Mouse (Mus musculus): ENCODE measurements at regions not wholly inside any gene's neighbourhood (a gene's known extent, or its start where the extent isn't known, plus 50 kb on each side); places are given as distances from the start of the nearest gene placed in this dataset.

- H3K4me3 ChIP-seq (replicated peaks; ENCODE audit: insufficient read depth, low read depth, low read length), result no peak overlapping the region
- H3K27ac ChIP-seq (ENCODE audit: insufficient read depth, low read length), result no peak overlapping the region
- H3K4me1 ChIP-seq (ENCODE audit: control insufficient read depth, insufficient read depth, low read length), result peaks cover 8% of the 10 kb centered on the region; the same call in 1 of the 2 replicates
- no peak for DNase-seq
- 51% methylated on average over 4 of the region's 4 CpGs for WGBS
- no peaks in the 10 kb centered on the region for H3K27me3 ChIP-seq (ENCODE audit: control insufficient read depth, insufficient read depth, low read length)
- no peak for TF ChIP-seq POLR2A (IDR thresholded peaks at IDR 0.05; ENCODE audit: borderline replicate concordance, insufficient read depth, low read length)
- no peak for TF ChIP-seq CTCF (IDR thresholded peaks at IDR 0.05; ENCODE audit: borderline replicate concordance, insufficient read depth, low read depth, low read length)
These were observed 76.5 kb upstream of the Rxra start for GRCm38 (mm10) chr2:27599769-27600167.

- Histone ChIP-seq H3K4me3 (replicated peaks; ENCODE audit: insufficient read depth, low read depth, low read length) (no peak overlapping the region), H3K27me3 (ENCODE audit: control insufficient read depth, insufficient read depth, low read length) (no peaks in the 10 kb centered on the region), H3K27ac (ENCODE audit: insufficient read depth, low read length) (no peak overlapping the region), H3K4me1 (ENCODE audit: control insufficient read depth, insufficient read depth, low read length) (peaks cover 5% of the 10 kb centered on the region; the same call in 1 of the 2 replicates)
- no peak for DNase-seq
- TF ChIP-seq CTCF (IDR thresholded peaks at IDR 0.05; ENCODE audit: borderline replicate concordance, insufficient read depth, low read depth, low read length), result no peak
- no peak for TF ChIP-seq POLR2A (IDR thresholded peaks at IDR 0.05; ENCODE audit: borderline replicate concordance, insufficient read depth, low read length)
- WGBS, result 74% methylated on average over 4 of the region's 4 CpGs
These were observed 72.9 kb upstream of the Rxra start for GRCm38 (mm10) chr2:27603333-27603732.

GRCm38 (mm10) chr2:27604588-27604987 is 71.7 kb upstream of the Rxra start:
- Histone ChIP-seq H3K27me3 (ENCODE audit: control insufficient read depth, insufficient read depth, low read length) (no peaks in the 10 kb centered on the region), H3K4me1 (ENCODE audit: control insufficient read depth, insufficient read depth, low read length) (peaks cover 2% of the 10 kb centered on the region; the same call in 1 of the 2 replicates), H3K27ac (ENCODE audit: insufficient read depth, low read length) (no peak overlapping the region), H3K4me3 (replicated peaks; ENCODE audit: insufficient read depth, low read depth, low read length) (no peak overlapping the region)
- DNase-seq, result no peak
- TF ChIP-seq CTCF (IDR thresholded peaks at IDR 0.05; ENCODE audit: borderline replicate concordance, insufficient read depth, low read depth, low read length), result no peak
- TF ChIP-seq POLR2A (IDR thresholded peaks at IDR 0.05; ENCODE audit: borderline replicate concordance, insufficient read depth, low read length), result no peak
- 35% methylated on average over 3 of the region's 3 CpGs for WGBS

GRCm38 (mm10) chr2:27606816-27607215 is 69.4 kb upstream of the Rxra start:
- H3K4me3 ChIP-seq (replicated peaks; ENCODE audit: insufficient read depth, low read depth, low read length), result no peak overlapping the region
- WGBS, result 39% methylated on average over 9 of the region's 9 CpGs
- no peak for TF ChIP-seq POLR2A (IDR thresholded peaks at IDR 0.05; ENCODE audit: borderline replicate concordance, insufficient read depth, low read length)
- TF ChIP-seq CTCF (IDR thresholded peaks at IDR 0.05; ENCODE audit: borderline replicate concordance, insufficient read depth, low read depth, low read length), result no peak
- no peak overlapping the region for H3K27ac ChIP-seq (ENCODE audit: insufficient read depth, low read length)
- H3K4me1 ChIP-seq (ENCODE audit: control insufficient read depth, insufficient read depth, low read length), result peaks cover 2% of the 10 kb centered on the region; the same call in 1 of the 2 replicates
- H3K27me3 ChIP-seq (ENCODE audit: control insufficient read depth, insufficient read depth, low read length), result no peaks in the 10 kb centered on the region
- no peak for DNase-seq

- no peak overlapping the region for H3K4me3 ChIP-seq (replicated peaks; ENCODE audit: insufficient read depth, low read depth, low read length)
- TF ChIP-seq CTCF (IDR thresholded peaks at IDR 0.05; ENCODE audit: borderline replicate concordance, insufficient read depth, low read depth, low read length) (no peak), POLR2A (IDR thresholded peaks at IDR 0.05; ENCODE audit: borderline replicate concordance, insufficient read depth, low read length) (no peak)
- no peaks in the 10 kb centered on the region for H3K27me3 ChIP-seq (ENCODE audit: control insufficient read depth, insufficient read depth, low read length)
- 58% methylated on average over 3 of the region's 3 CpGs for WGBS
- H3K27ac ChIP-seq (ENCODE audit: insufficient read depth, low read length), result no peak overlapping the region
- H3K4me1 ChIP-seq (ENCODE audit: control insufficient read depth, insufficient read depth, low read length), result no peaks in the 10 kb centered on the region
- no peak for DNase-seq
These were observed 54.5 kb upstream of the Rxra start for GRCm38 (mm10) chr2:27621741-27622140.

- DNase-seq, result no peak
- Histone ChIP-seq H3K4me1 (ENCODE audit: control insufficient read depth, insufficient read depth, low read length) (no peaks in the 10 kb centered on the region), H3K27me3 (ENCODE audit: control insufficient read depth, insufficient read depth, low read length) (no peaks in the 10 kb centered on the region), H3K4me3 (replicated peaks; ENCODE audit: insufficient read depth, low read depth, low read length) (no peak overlapping the region), H3K27ac (ENCODE audit: insufficient read depth, low read length) (no peak overlapping the region)
- TF ChIP-seq CTCF (IDR thresholded peaks at IDR 0.05; ENCODE audit: borderline replicate concordance, insufficient read depth, low read depth, low read length) (no peak), POLR2A (IDR thresholded peaks at IDR 0.05; ENCODE audit: borderline replicate concordance, insufficient read depth, low read length) (no peak)
- 81% methylated on average over 2 of the region's 2 CpGs for WGBS
These were observed 51.4 kb upstream of the Rxra start for GRCm38 (mm10) chr2:27624656-27625366.
